Mouse (Mus musculus): ENCODE results near the gene Cd80. TPM values are rescaled to one million over a fixed set of nuclear protein-coding genes. Genes with fewer than 3 reads are reported as not detected.
A peak's percentile ranks its signal among the peaks of the same experiment; 100 is the strongest.

Gene Cd80
- polyA plus RNA-seq, 1 experiment from 2014 or later = 0.46 TPM

DNA sequence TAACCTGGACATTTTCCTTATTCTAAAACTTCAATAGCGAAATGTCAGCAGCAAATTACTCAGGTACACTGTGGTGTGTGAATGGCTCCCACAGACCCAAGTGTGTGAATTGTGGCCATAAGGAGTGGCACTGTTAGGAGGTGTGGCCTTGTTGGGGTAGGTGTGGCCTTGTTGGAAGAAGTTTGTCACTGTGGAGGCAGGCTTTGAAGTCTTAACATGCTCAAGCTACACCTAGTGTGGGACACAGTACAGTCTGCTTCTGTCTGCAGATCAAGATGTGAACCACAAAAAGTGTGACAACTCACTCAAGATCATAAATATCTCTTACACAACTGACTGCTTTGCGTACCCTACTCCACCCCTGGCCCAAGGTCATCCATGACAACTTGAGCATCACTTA is 55.5 kb downstream of the Cd80 start:
- H3K4me2 ChIP-seq (ENCODE audit: low read depth, low read length) = no peak overlapping the region
- H3K4me1 ChIP-seq (ENCODE audit: control insufficient read depth, insufficient read depth, low read length) = no peaks in the 10 kb centered on the region
- H3K9me3 ChIP-seq (ENCODE audit: control insufficient read depth, low read length) = no peaks in the 10 kb centered on the region
- H3K9ac ChIP-seq (ENCODE audit: low read depth, low read length) = no peak overlapping the region
- no peaks in the 10 kb centered on the region for H3K27me3 ChIP-seq (replicated peaks; ENCODE audit: control insufficient read depth, insufficient read depth, low read length)
- no peak overlapping the region for H3K27ac ChIP-seq (replicated peaks; ENCODE audit: low read depth, low read length)
- ATAC-seq (ENCODE audit: low read depth) = no peak
- H3K36me3 ChIP-seq (ENCODE audit: control insufficient read depth, insufficient read depth, low read length) = peaks cover 66% of the 10 kb centered on the region
- no peak for DNase-seq (ENCODE audit: low spot score)
- H3K4me3 ChIP-seq (ENCODE audit: low read depth, low read length) = no peak overlapping the region
- 93% methylated on average over 2 of the region's 2 CpGs for WGBS

DNA sequence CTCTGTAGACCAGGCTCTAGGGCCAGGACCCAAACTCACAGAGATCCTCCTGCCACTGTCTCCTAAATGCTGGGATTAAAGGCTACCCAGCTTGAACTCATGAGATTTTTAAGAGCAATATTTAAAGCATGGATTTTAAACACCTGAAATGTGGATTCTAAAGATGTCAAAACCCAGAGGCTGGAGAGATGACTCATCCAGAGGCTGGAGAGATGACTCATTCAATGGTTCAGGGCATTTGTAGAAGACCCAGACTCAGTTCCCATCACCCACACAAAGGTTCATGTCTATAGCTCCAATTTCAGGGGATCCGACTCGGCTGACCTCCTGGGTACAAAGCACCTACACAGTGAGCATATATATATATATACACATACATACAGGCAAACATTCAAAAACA is 63.8 kb downstream of the Cd80 start:
- Histone ChIP-seq H3K4me3 (ENCODE audit: low read depth, low read length) (no peak overlapping the region), H3K27ac (replicated peaks; ENCODE audit: low read depth, low read length) (no peak overlapping the region)
- WGBS = 92% methylated on average over 2 of the region's 2 CpGs

GRCm38 (mm10) chr16:38521211-38521987 is 66.0 kb downstream of the Cd80 start:
- H3K27me3 ChIP-seq (replicated peaks; ENCODE audit: control insufficient read depth, insufficient read depth, low read length) = no peaks in the 10 kb centered on the region
- peaks cover 9% of the 10 kb centered on the region; the same call in 1 of the 2 replicates for H3K4me1 ChIP-seq (ENCODE audit: control insufficient read depth, insufficient read depth, low read length)
- peak overlapping the region; percentile 71 for H3K4me2 ChIP-seq (ENCODE audit: low read depth, low read length)
- H3K9me3 ChIP-seq (ENCODE audit: control insufficient read depth, low read length) = no peaks in the 10 kb centered on the region
- H3K4me3 ChIP-seq (ENCODE audit: low read depth, low read length) = peak overlapping the region; percentile 98
- peak overlapping the region; percentile 96 for H3K9ac ChIP-seq (ENCODE audit: low read depth, low read length)
- no peak overlapping the region for H3K27ac ChIP-seq (replicated peaks; ENCODE audit: low read depth, low read length)
- no peak for ATAC-seq (ENCODE audit: low read depth)
- H3K36me3 ChIP-seq (ENCODE audit: control insufficient read depth, insufficient read depth, low read length) = peaks cover 44% of the 10 kb centered on the region
- WGBS = 33% methylated on average over 8 of the region's 8 CpGs
- no peak for DNase-seq (ENCODE audit: low spot score)

More for the DNA sequence above, 63.8 kb downstream of the Cd80 start:
- Histone ChIP-seq H3K27me3 (replicated peaks; ENCODE audit: control insufficient read depth, insufficient read depth, low read length) (no peaks in the 10 kb centered on the region), H3K4me2 (ENCODE audit: low read depth, low read length) (no peak overlapping the region), H3K36me3 (ENCODE audit: control insufficient read depth, insufficient read depth, low read length) (peaks cover 42% of the 10 kb centered on the region), H3K9me3 (ENCODE audit: control insufficient read depth, low read length) (no peaks in the 10 kb centered on the region), H3K4me1 (ENCODE audit: control insufficient read depth, insufficient read depth, low read length) (peaks cover 9% of the 10 kb centered on the region; the same call in 1 of the 2 replicates), H3K9ac (ENCODE audit: low read depth, low read length) (no peak overlapping the region)
- no peak for DNase-seq (ENCODE audit: low spot score)
- no peak for ATAC-seq (ENCODE audit: low read depth)

DNA sequence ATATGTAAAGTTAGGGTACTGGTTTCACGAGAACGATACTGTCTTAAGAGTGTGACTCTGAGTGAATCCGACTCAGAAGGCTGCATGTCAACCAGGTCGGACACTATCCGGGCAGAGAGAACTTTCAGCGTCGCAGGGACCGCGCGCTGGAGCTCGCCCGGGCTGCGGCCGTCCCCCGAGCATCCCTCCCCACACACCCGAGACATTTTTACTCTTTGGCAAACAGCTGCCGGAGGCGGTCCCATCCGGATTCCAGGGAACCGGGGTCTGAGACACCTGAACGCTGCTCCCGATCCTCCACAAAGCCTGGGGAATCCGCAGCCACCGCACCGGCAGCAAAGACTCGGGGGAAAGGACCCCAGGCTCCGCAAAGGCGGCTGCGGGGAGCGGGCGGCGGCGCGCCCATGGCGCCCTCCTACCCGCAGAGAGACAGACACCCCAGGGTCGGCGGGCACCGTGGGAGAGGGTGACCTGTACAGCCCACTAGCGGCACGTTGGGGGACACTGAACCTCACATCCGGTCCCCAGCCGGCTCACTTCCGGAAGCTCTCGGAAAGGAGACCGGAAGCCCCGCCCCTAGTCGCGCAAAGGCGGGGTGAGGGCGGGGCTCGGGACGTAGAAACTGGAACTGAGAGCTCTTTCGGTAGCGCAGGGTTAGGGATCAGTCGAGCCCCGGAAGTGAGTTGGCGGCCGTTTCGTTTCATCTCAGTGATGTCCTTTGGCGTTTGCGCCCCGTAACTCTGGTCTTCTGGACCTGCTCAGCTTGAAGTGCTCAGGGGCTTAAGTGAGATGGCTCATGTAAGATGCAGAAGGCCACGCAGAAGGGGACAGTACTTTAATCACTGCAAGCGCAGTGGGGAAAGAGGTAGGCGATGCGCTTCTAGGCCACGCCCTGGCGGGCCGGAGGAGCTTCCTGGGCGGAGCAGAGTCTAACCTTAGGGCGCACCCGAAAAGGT is 67.0 kb downstream of the Cd80 start, which contains the start of gene Timmdc1:
TSS of gene Timmdc1 (minus strand) at position 535 of the 956 bp plus-strand sequence.
- WGBS = 0% methylated on average over 58 of the region's 73 CpGs
- Histone ChIP-seq H3K27me3 (replicated peaks; ENCODE audit: control insufficient read depth, insufficient read depth, low read length) (no peaks in the 10 kb centered on the region), H3K4me3 (ENCODE audit: low read depth, low read length) (peak within 1 kb of the TSS; percentile 98), H3K9me3 (ENCODE audit: control insufficient read depth, low read length) (no peaks in the 10 kb centered on the region), H3K36me3 (ENCODE audit: control insufficient read depth, insufficient read depth, low read length) (peaks cover 47% of the 10 kb centered on the region), H3K4me2 (ENCODE audit: low read depth, low read length) (peak within 1 kb of the TSS; percentile 71), H3K4me1 (ENCODE audit: control insufficient read depth, insufficient read depth, low read length) (peaks cover 9% of the 10 kb centered on the region; the same call in 1 of the 2 replicates), H3K27ac (replicated peaks; ENCODE audit: low read depth, low read length) (peak within 1 kb of the TSS; percentile 91), H3K9ac (ENCODE audit: low read depth, low read length) (peak within 1 kb of the TSS; percentile 96)
- DNase-seq (ENCODE audit: low spot score) = peak; percentile 97
- peak; percentile 98 for ATAC-seq (ENCODE audit: low read depth)

DNA sequence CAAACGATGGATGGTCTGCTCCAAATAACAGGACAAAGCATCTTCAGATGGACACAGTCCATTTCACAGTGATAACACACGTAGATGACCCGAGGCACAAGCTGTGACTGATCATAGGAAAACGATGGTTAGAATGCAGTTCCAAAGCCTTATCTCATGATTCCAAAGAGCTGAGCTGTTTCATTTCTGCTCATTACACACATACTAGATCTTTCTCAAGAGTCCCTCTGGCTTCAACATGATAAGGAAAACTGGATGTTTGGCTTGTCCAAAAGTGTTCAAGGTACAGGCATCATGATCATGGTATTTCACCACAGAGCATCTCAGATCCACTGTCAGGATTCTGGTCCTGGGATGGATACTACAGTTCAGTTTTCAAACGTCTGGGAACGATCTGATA is 70.9 kb downstream of the Cd80 start:
- no peaks in the 10 kb centered on the region for H3K9me3 ChIP-seq (ENCODE audit: control insufficient read depth, low read length)
- H3K4me3 ChIP-seq (ENCODE audit: low read depth, low read length) = no peak overlapping the region
- H3K27ac ChIP-seq (replicated peaks; ENCODE audit: low read depth, low read length) = no peak overlapping the region
- peaks cover 9% of the 10 kb centered on the region; the same call in 1 of the 2 replicates for H3K4me1 ChIP-seq (ENCODE audit: control insufficient read depth, insufficient read depth, low read length)
- no peak overlapping the region for H3K4me2 ChIP-seq (ENCODE audit: low read depth, low read length)
- H3K27me3 ChIP-seq (replicated peaks; ENCODE audit: control insufficient read depth, insufficient read depth, low read length) = no peaks in the 10 kb centered on the region
- H3K36me3 ChIP-seq (ENCODE audit: control insufficient read depth, insufficient read depth, low read length) = peaks cover 73% of the 10 kb centered on the region
- ATAC-seq (ENCODE audit: low read depth) (no peak), DNase-seq (ENCODE audit: low spot score) (no peak)
- no peak overlapping the region for H3K9ac ChIP-seq (ENCODE audit: low read depth, low read length)
- WGBS = 84% methylated on average over 6 of the region's 6 CpGs

- Histone ChIP-seq H3K27me3 (replicated peaks; ENCODE audit: control insufficient read depth, insufficient read depth, low read length) (no peaks in the 10 kb centered on the region), H3K9me3 (ENCODE audit: control insufficient read depth, low read length) (no peaks in the 10 kb centered on the region), H3K9ac (ENCODE audit: low read depth, low read length) (no peak overlapping the region), H3K27ac (replicated peaks; ENCODE audit: low read depth, low read length) (no peak overlapping the region), H3K4me3 (ENCODE audit: low read depth, low read length) (no peak overlapping the region), H3K36me3 (ENCODE audit: control insufficient read depth, insufficient read depth, low read length) (peaks cover 65% of the 10 kb centered on the region), H3K4me1 (ENCODE audit: control insufficient read depth, insufficient read depth, low read length) (no peaks in the 10 kb centered on the region), H3K4me2 (ENCODE audit: low read depth, low read length) (no peak overlapping the region)
- WGBS = 51% methylated on average over 8 of the region's 8 CpGs
- ATAC-seq (ENCODE audit: low read depth) (peak; percentile 74), DNase-seq (ENCODE audit: low spot score) (peak; percentile 88)
These were observed 81.3 kb downstream of the Cd80 start for GRCm38 (mm10) chr16:38536544-38537146.

DNA sequence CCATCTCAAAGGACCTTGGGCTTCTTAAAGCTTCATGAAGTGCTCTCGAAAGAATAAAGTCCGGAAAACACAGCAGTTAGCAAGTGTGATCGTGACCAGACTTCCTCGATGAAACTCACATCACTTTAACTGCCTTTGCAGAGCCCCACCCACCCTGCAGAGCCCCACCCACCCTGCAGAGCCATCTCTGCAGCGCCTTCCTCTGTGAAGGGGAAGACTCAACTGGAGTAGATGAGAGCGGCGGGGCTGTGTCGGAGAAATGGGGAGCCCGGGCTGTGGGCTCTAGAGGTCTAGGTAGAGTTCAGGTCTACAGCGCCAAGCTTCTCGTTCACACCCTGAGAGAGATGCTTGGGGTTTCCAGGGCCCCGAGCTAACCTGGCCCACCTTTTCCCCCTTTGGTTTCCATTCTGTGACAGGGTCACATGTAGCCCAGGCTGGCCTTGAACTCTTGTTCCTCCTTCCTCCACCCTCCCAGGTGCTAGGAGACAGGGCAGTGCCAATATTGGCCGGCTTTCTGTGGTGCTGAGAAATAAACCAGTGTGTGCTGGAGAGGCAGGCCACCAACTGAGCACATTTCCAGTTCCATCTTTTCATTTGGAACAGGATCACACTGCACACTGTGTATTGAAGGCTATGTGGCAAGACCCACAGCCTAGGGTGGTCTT is 83.5 kb downstream of the Cd80 start:
- H3K9me3 ChIP-seq (ENCODE audit: control insufficient read depth, low read length) = no peaks in the 10 kb centered on the region
- H3K27ac ChIP-seq (replicated peaks; ENCODE audit: low read depth, low read length) = no peak overlapping the region
- ATAC-seq (ENCODE audit: low read depth) (no peak), DNase-seq (ENCODE audit: low spot score) (no peak)
- peaks cover 66% of the 10 kb centered on the region for H3K36me3 ChIP-seq (ENCODE audit: control insufficient read depth, insufficient read depth, low read length)
- H3K4me3 ChIP-seq (ENCODE audit: low read depth, low read length) = no peak overlapping the region
- 84% methylated on average over 11 of the region's 13 CpGs for WGBS
- H3K27me3 ChIP-seq (replicated peaks; ENCODE audit: control insufficient read depth, insufficient read depth, low read length) = no peaks in the 10 kb centered on the region
- H3K4me1 ChIP-seq (ENCODE audit: control insufficient read depth, insufficient read depth, low read length) = no peaks in the 10 kb centered on the region
- H3K9ac ChIP-seq (ENCODE audit: low read depth, low read length) = no peak overlapping the region
- H3K4me2 ChIP-seq (ENCODE audit: low read depth, low read length) = no peak overlapping the region

All from embryonic facial prominence, embryonic 14.5 days (tissue).